Mouse (Mus musculus) cerebellum, adult 9-11 months (tissue): ENCODE results near the gene Agtrap.
A peak's percentile ranks its signal among the peaks of the same experiment; 100 is the strongest.
"Not testable (repeated sequence)": the region's sequence is repeated elsewhere in the genome, so short reads cannot be mapped to it uniquely, and the experiment has no call there.

Source experiments
- DNase-seq: peaks from one replicate; pipeline ENCODE4 v3.0.0; 2022

Gene Agtrap

GRCm38 (mm10) chr4:148074521-148075189 lies 13.2 kb downstream of the Agtrap start:
- peak; percentile 18 for DNase-seq

GRCm38 (mm10) chr4:148071508-148071907 lies 16.3 kb downstream of the Agtrap start:
- DNase-seq: peak; percentile 17

GRCm38 (mm10) chr4:148069602-148070218 lies 18.1 kb downstream of the Agtrap start:
- no peak for DNase-seq

DNA sequence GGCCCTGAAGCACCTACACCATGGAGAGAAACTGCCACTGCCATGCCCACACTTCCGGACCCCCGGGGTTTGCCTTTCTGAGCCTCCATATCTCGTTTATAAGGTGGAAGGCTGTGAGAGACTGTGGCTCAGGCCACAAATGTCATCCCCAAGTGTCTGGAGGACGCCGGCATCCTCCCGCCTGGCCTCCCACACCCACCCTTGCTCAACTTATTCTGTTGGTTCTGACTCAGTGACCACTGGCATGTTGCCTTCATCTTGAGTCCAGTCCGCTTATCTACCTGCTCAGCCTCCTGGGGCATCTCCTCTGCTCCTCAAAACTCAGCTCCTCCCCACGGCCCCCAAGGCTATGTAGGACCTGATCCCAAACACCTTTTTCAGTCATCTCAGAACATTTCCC lies 20.5 kb downstream of the Agtrap start:
- DNase-seq: no peak

- no peak for DNase-seq
Measured at GRCm38 (mm10) chr4:148066401-148066744, 21.5 kb downstream of the Agtrap start.

DNA sequence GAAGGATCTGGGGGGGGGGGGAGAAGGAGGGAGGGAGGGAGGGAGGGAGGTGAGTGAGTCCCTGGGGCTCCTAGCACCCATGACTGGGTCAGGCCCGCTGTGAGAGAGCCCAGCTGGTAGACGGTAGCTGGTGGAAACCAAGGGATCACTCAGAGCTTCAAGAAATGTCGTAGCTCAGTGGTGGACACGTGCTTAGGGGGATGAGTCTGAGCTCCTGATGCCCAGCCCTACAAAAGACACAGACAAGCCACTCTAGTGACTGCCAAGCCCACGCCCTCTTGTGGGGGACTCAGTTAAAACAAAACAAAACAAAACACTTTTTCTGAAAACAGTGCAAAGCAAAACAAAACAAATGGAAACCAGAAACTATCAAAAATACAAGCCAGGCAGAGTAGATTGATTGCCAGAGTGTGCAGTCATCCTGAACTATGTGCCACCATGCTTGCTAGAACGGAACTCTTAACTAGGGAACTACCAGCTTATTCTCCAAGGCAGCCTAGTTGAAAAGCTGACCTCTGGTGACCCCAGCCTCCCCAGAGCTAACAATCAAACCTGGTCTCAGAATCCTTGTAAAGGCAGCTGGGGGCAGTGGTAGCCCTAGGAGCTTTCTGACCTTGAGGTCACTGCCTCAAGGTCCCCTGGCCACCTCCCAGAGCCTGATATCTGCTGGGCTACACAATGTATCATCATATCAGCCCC lies 22.0 kb downstream of the Agtrap start:
- DNase-seq: no peak

- DNase-seq: no peak
Measured at GRCm38 (mm10) chr4:148061086-148061480, 26.7 kb downstream of the Agtrap start.

GRCm38 (mm10) chr4:148060120-148061085 lies 27.4 kb downstream of the Agtrap start:
- peak; percentile 41 for DNase-seq

- DNase-seq: no peak
Measured at GRCm38 (mm10) chr4:148058993-148059392, 28.8 kb downstream of the Agtrap start.

- no peak for DNase-seq
Measured at GRCm38 (mm10) chr4:148058218-148058819, 29.5 kb downstream of the Agtrap start.

GRCm38 (mm10) chr4:148057661-148058209 lies 30.1 kb downstream of the Agtrap start:
- no peak for DNase-seq

- peak; percentile 58 for DNase-seq
Measured at GRCm38 (mm10) chr4:148056801-148057200, 31.0 kb downstream of the Agtrap start.

- peak; percentile 46 for DNase-seq
Measured at GRCm38 (mm10) chr4:148056246-148056645, 31.6 kb downstream of the Agtrap start.

GRCm38 (mm10) chr4:148054961-148055695 lies 32.7 kb downstream of the Agtrap start:
- DNase-seq: peak; percentile 79

DNA sequence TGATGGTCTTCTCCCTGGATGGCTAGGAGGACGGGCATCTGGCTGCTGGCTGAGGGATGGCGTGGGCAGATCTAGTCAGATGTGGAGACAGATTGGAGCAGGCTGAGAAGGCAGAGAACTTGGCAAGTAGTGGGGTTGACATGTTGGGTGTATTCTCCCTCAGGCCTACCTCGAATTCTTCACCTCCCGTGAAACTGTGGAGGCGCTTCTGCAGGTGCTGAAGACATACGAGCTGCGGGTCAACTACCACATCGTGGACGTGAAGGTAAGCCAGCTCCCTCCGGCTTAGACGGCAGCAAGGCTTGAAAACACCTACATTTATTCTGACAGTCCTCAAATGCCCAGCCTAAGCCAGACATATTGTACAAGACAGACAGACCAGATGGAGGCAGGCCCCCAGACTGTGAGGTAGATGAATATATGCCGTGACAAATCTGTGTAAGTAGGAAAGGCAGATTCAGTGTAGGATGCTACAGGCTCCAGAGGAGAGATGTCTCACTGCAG lies 34.4 kb downstream of the Agtrap start:
- DNase-seq: no peak

- DNase-seq: no peak
Measured at GRCm38 (mm10) chr4:148052976-148053375, 34.9 kb downstream of the Agtrap start.

DNA sequence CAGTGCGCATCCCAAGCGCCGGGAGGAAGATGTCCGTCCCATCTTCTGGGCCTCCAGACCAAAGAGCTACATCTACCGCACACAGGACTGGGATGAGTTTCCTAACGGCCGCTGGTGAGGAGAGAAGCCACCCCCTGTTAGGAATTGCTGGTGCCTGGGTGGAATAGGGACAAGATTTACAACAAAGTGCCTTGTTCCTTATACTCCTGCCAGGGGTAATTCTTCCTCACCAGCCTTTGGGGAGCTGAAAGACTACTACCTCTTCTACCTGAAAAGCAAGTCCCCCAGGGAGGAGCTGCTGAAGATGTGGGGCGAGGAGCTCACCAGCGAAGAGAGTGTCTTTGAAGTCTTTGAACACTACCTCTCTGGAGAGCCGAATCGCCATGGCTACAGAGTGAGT lies 35.9 kb downstream of the Agtrap start:
- no peak for DNase-seq

DNA sequence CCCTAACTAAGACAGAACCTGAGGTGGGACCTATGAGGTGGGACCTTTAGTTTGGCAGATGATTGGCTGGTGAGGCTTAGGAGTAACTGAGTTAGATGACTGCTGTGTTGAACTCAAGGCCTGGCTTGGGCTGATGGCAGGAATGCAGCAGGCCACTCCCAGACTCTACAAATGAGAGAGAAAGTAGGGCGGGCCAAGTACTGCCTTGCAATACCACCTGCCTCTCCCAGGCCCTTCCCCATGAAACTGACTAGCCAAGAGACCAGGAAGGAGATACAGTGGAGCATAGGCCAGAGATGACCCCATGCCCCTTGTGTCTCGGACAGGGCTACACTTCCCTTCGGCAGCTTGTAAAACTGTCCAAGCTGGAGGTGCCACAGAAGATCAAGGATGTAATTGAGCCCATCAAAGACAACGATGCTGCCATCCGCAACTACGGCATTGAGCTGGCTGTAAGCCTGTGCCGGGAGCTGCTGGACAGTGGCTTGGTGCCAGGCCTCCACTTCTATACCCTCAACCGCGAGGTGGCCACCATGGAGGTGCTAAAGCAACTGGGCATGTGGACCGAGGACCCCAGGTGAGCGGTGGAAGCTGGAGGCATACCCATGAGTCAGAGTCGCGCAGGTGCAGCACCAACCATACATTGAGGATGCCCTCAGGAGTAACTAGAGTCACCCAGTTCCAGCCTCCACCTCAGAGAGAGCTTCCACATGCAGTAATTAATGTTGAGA lies 36.6 kb downstream of the Agtrap start:
- DNase-seq: no peak

- not testable (repeated sequence) for DNase-seq
Measured at GRCm38 (mm10) chr4:148050396-148050914, 37.4 kb downstream of the Agtrap start.

DNA sequence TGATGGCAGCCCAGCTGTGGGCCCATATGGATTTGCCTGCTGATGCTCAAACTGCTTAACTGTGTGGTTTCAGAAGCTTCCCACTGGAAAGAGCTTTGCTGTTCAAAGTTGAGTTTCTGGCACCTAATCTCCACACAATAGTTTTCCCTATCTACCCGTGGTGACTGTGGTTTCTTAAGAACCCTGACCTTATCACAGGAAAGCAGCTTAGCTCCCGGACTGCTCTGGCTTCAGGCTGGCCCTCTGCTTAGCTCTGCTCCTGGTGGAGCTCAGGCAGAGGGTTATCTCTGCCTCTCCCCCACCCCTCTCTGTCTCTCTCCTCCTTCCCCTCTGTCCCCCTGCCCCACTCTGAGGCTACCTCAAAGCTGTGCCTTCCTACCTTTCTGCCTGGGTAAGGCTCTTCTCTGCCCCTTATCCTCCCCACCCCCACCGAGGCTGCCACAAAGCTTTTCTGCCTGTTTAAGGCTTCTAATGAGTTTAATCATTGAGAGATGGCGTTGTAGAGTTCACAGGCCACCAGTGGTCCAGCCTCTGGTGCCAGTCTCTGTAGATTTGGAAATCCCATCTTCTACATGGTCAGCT lies 41.3 kb downstream of the Agtrap start:
- DNase-seq: no peak
